Mouse (Mus musculus) G1E (cell line): ENCODE measurements around the gene 3830406C13Rik. TPM values are rescaled to one million over a fixed set of nuclear protein-coding genes. Genes with fewer than 3 reads are reported as not detected.

Source experiments
- ATAC-seq: 2 replicates; pipeline ENCODE4 v1.8.0; 2016; ENCODE audit warnings: mild to moderate bottlenecking; ENCODE audit not compliant: insufficient number of reproducible peaks, poor library complexity, low FRiP score, severe bottlenecking; ENCODE audit errors: extremely low read depth
- DNase-seq: peaks from one replicate; pipeline ENCODE4 v3.0.0; 2012; ENCODE audit warnings: low spot score
- H3K27me3 ChIP-seq: 2 replicates; pipeline ENCODE4 v1.6.1; 2012; ENCODE audit warnings: mild to moderate bottlenecking, low read length, inconsistent platforms; ENCODE audit not compliant: insufficient read depth
- H3K36me3 ChIP-seq: replicated peaks from 2 replicates; pipeline ENCODE3; 2012; ENCODE audit warnings: mild to moderate bottlenecking, inconsistent platforms
- H3K4me1 ChIP-seq: 2 replicates; pipeline ENCODE4 v1.6.1; 2012; ENCODE audit warnings: low read depth, low read length, inconsistent platforms, mixed read lengths; ENCODE audit not compliant: insufficient read depth
- H3K4me3 ChIP-seq: 2 replicates; pipeline ENCODE4 v1.5.1; 2012; ENCODE audit warnings: low read depth, mild to moderate bottlenecking, inconsistent platforms, low read length, moderate library complexity, mixed read lengths
- H3K9me3 ChIP-seq: replicated peaks from 2 replicates; pipeline ENCODE4 v1.6.1; 2012; ENCODE audit warnings: inconsistent platforms
- CTCF ChIP-seq: IDR thresholded peaks from 2 replicates; pipeline ENCODE4 v1.5.1; 2012; ENCODE audit warnings: low read depth, low read length, inconsistent platforms, mixed read lengths
- GATA1 ChIP-seq: IDR thresholded peaks from 2 replicates; pipeline ENCODE4 v1.6.1; 2012; ENCODE audit warnings: borderline replicate concordance, low read length, inconsistent platforms, mixed read lengths
- GATA2 ChIP-seq: IDR thresholded peaks from 2 replicates; pipeline ENCODE4 v1.6.1; 2012; ENCODE audit warnings: low read depth, low read length, inconsistent platforms, borderline replicate concordance
- POLR2AphosphoS5 ChIP-seq: IDR thresholded peaks from 2 replicates; pipeline ENCODE4 v1.6.1; 2012; ENCODE audit warnings: low read depth, low read length, inconsistent platforms; ENCODE audit not compliant: insufficient replicate concordance
- TAL1 ChIP-seq: conservative IDR thresholded peaks from 2 replicates; pipeline ENCODE4 v1.6.1; 2012; ENCODE audit warnings: low read depth, low read length, inconsistent platforms, mixed read lengths
- polyA plus RNA-seq: library from polyadenylated mRNA; stranded (reverse); fragments of >175 nt; gene quantifications from 2 replicates; pipeline ENCODE4 v1.2.3, GENCODE M21; 2012
- total RNA-seq, 2 experiments: library from RNA; stranded (forward) in 1 of 2; stranded (reverse) in 1 of 2; fragments of 200-1000 nt in 1 of 2; fragments of >200 nt in 1 of 2; fragmentation: Nextera tagmentation in 1 of 2; gene quantifications; 2 replicates each; pipeline ENCODE4 v1.2.3; 2014 to 2017

The 3830406C13Rik gene
- total and polyA plus RNA-seq, 3 experiments = 3.1 to 52.1 (median 30.9) TPM

- Histone ChIP-seq H3K4me3 (no peak overlapping the region), H3K9me3 (no peaks in the 10 kb centered on the region), H3K4me1 (no peaks in the 10 kb centered on the region), H3K36me3 (peaks cover 46% of the 10 kb centered on the region), H3K27me3 (no peaks in the 10 kb centered on the region)
- ATAC-seq = no peak
- DNase-seq = no peak
- TF ChIP-seq TAL1 (no peak), GATA2 (no peak), GATA1 (no peak), POLR2AphosphoS5 (no peak), CTCF (no peak)
Observed at GRCm38 (mm10) chr14:12299654-12300053, 15.7 kb downstream of the 3830406C13Rik start.

GRCm38 (mm10) chr14:12300275-12300674, 16.3 kb downstream of the 3830406C13Rik start:
- DNase-seq (no peak), ATAC-seq (no peak)
- H3K4me3 ChIP-seq = no peak overlapping the region
- no peaks in the 10 kb centered on the region for H3K4me1 ChIP-seq
- no peaks in the 10 kb centered on the region for H3K27me3 ChIP-seq
- peaks cover 43% of the 10 kb centered on the region for H3K36me3 ChIP-seq
- H3K9me3 ChIP-seq = no peaks in the 10 kb centered on the region
- TF ChIP-seq TAL1 = no peak
- no peak for TF ChIP-seq GATA1
- no peak for TF ChIP-seq CTCF
- no peak for TF ChIP-seq POLR2AphosphoS5
- TF ChIP-seq GATA2 = no peak

GRCm38 (mm10) chr14:12300677-12301076, 16.7 kb downstream of the 3830406C13Rik start:
- TF ChIP-seq CTCF (no peak), POLR2AphosphoS5 (no peak), GATA1 (no peak), TAL1 (no peak), GATA2 (no peak)
- Histone ChIP-seq H3K4me3 (no peak overlapping the region), H3K4me1 (no peaks in the 10 kb centered on the region), H3K9me3 (no peaks in the 10 kb centered on the region), H3K36me3 (peaks cover 40% of the 10 kb centered on the region), H3K27me3 (no peaks in the 10 kb centered on the region)
- DNase-seq (no peak), ATAC-seq (no peak)

- Histone ChIP-seq H3K36me3 (peaks cover 37% of the 10 kb centered on the region), H3K4me3 (no peak overlapping the region), H3K9me3 (no peaks in the 10 kb centered on the region), H3K4me1 (no peaks in the 10 kb centered on the region), H3K27me3 (no peaks in the 10 kb centered on the region)
- ATAC-seq (no peak), DNase-seq (no peak)
- no peak for TF ChIP-seq CTCF
- no peak for TF ChIP-seq POLR2AphosphoS5
Observed at GRCm38 (mm10) chr14:12303106-12303505, 19.1 kb downstream of the 3830406C13Rik start.

- DNase-seq = no peak
- Histone ChIP-seq H3K4me3 (no peak overlapping the region), H3K36me3 (no peaks in the 10 kb centered on the region), H3K9me3 (no peaks in the 10 kb centered on the region), H3K4me1 (no peaks in the 10 kb centered on the region), H3K27me3 (no peaks in the 10 kb centered on the region)
- no peak for TF ChIP-seq POLR2AphosphoS5
- ATAC-seq = no peak
Observed at GRCm38 (mm10) chr14:12333622-12334021, 49.6 kb downstream of the 3830406C13Rik start.

- Histone ChIP-seq H3K36me3 (no peaks in the 10 kb centered on the region), H3K4me1 (no peaks in the 10 kb centered on the region), H3K27me3 (no peaks in the 10 kb centered on the region), H3K4me3 (no peak overlapping the region), H3K9me3 (no peaks in the 10 kb centered on the region)
- ATAC-seq (no peak), DNase-seq (no peak)
- TF ChIP-seq GATA2 (no peak), POLR2AphosphoS5 (no peak), TAL1 (no peak), CTCF (no peak), GATA1 (no peak)
Observed at GRCm38 (mm10) chr14:12334925-12335324, 51.0 kb downstream of the 3830406C13Rik start.

- Histone ChIP-seq H3K4me3 (no peak overlapping the region), H3K27me3 (0 out of 2 replicates have a peak, but pooled peaks cover 2% of the 10 kb centered on the region), H3K36me3 (no peaks in the 10 kb centered on the region), H3K9me3 (peaks cover 3% of the 10 kb centered on the region; the same call in 1 of the 2 replicates), H3K4me1 (no peaks in the 10 kb centered on the region)
- TF ChIP-seq TAL1 = no peak
- DNase-seq (no peak), ATAC-seq (no peak)
Observed at GRCm38 (mm10) chr14:12337421-12337997, 53.5 kb downstream of the 3830406C13Rik start.
